Mouse (Mus musculus): ENCODE measurements around the gene Smarcb1.
"Not testable (repeated sequence)": the region's sequence is repeated elsewhere in the genome, so short reads cannot be mapped to it uniquely, and the experiment has no call there.

Smarcb1 gene

GRCm38 (mm10) chr10:75887504-75887903 lies 33.9 kb downstream of the Smarcb1 start:
- DNase-seq (ENCODE audit: low spot score) = not testable (repeated sequence)

GRCm38 (mm10) chr10:75884742-75885141 lies 36.7 kb downstream of the Smarcb1 start:
- DNase-seq (ENCODE audit: low spot score) = no peak

GRCm38 (mm10) chr10:75883232-75883552 lies 38.2 kb downstream of the Smarcb1 start:
- peak; percentile 84 for DNase-seq (ENCODE audit: low spot score)

GRCm38 (mm10) chr10:75882433-75883231 lies 38.8 kb downstream of the Smarcb1 start:
- no peak for DNase-seq (ENCODE audit: low spot score)

GRCm38 (mm10) chr10:75881578-75882432 lies 39.6 kb downstream of the Smarcb1 start:
- no peak for DNase-seq (ENCODE audit: low spot score)

- no peak for DNase-seq (ENCODE audit: low spot score)
Observed at GRCm38 (mm10) chr10:75880771-75881577, 40.4 kb downstream of the Smarcb1 start.

- DNase-seq (ENCODE audit: low spot score) = no peak
Observed at GRCm38 (mm10) chr10:75880351-75880750, 41.1 kb downstream of the Smarcb1 start.

- DNase-seq (ENCODE audit: low spot score) = no peak
Observed at GRCm38 (mm10) chr10:75878836-75879235, 42.6 kb downstream of the Smarcb1 start.

GRCm38 (mm10) chr10:75873543-75874170 lies 47.8 kb downstream of the Smarcb1 start:
- no peak for DNase-seq (ENCODE audit: low spot score)

- DNase-seq (ENCODE audit: low spot score) = peak; percentile 91
Observed at GRCm38 (mm10) chr10:75872915-75873542, 48.4 kb downstream of the Smarcb1 start.

GRCm38 (mm10) chr10:75872025-75872914 lies 49.1 kb downstream of the Smarcb1 start:
- no peak for DNase-seq (ENCODE audit: low spot score)

- DNase-seq (ENCODE audit: low spot score) = no peak
Observed at GRCm38 (mm10) chr10:75861587-75861986, 59.8 kb downstream of the Smarcb1 start.

- DNase-seq (ENCODE audit: low spot score) = peak; percentile 29
Observed at GRCm38 (mm10) chr10:75860746-75861145, 60.7 kb downstream of the Smarcb1 start.

GRCm38 (mm10) chr10:75859786-75860470 lies 61.5 kb downstream of the Smarcb1 start, which contains the start of gene Mif:
TSS of gene Mif (minus strand) at chr10:75860240.
- peak; percentile 85 for DNase-seq (ENCODE audit: low spot score)

- peak; percentile 47 for DNase-seq (ENCODE audit: low spot score)
Observed at GRCm38 (mm10) chr10:75859107-75859746, 62.2 kb downstream of the Smarcb1 start.

- DNase-seq (ENCODE audit: low spot score) = no peak
Observed at GRCm38 (mm10) chr10:75857598-75857997, 63.8 kb downstream of the Smarcb1 start.

- no peak for DNase-seq (ENCODE audit: low spot score)
Observed at GRCm38 (mm10) chr10:75856976-75857375, 64.4 kb downstream of the Smarcb1 start.

- DNase-seq (ENCODE audit: low spot score) = no peak
Observed at GRCm38 (mm10) chr10:75856155-75856907, 65.1 kb downstream of the Smarcb1 start.

Measured in layer of hippocampus, adult 11-12 months (tissue).